Mouse (Mus musculus) heart, postnatal 4 days (tissue): ENCODE data around the gene Tpx2. TPM values are rescaled to one million over a fixed set of nuclear protein-coding genes. Genes with fewer than 3 reads are reported as not detected.

Source experiments
- DNase-seq: peaks from one replicate; pipeline ENCODE4 v3.0.0; 2021
- total RNA-seq, 2 experiments: library from RNA; stranded (reverse); gene quantifications; 2 replicates each; pipeline ENCODE4 v1.2.3; 2021

The Tpx2 gene
- total RNA-seq, 2 experiments from 2014 or later, result 42.4 to 51.9 TPM

DNA sequence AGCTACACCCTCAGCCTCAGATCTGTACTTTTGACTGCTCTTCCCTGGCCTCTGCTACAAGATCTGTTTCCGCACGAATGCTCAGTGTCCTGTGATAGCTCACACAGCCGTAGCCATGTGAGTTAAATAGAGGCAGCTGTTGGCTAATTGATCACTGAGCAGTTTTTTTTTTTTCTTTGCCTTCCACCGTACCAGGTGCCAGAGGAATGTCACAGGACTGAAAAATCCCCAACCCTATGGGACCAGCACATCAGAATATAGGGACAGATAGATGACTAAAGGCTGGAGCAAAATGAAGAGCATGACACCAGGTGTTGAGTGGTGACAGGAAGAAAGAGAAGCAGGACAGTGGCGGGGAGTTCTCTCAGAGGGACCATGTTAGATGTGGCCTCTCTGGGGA is 68.3 kb downstream of the Tpx2 start:
- no peak for DNase-seq

GRCm38 (mm10) chr2:152917671-152918070 is 69.9 kb downstream of the Tpx2 start:
- DNase-seq, result no peak

- DNase-seq, result peak; percentile 35
These were observed 74.6 kb downstream of the Tpx2 start for GRCm38 (mm10) chr2:152922376-152922775.

DNA sequence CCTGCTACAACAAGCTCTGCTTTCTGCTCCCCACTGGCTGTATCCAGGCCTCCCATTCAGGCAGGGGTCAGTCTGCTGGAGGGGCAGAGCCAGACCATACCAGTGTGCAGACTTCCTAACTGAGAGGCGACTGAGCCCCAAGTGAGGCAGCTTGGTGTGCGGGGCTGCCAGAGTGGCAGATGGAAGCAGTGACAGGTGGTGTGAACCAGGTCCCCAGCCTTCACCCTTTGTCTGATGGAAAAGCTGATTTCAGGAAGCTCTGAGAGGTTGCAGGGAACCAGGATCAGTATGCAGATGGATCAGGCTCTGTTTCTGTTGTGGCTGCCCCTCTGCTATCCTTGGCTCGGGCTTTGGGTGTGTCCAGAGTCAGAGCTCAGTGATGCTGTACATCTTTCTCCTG is 75.9 kb downstream of the Tpx2 start:
- DNase-seq, result no peak

DNA sequence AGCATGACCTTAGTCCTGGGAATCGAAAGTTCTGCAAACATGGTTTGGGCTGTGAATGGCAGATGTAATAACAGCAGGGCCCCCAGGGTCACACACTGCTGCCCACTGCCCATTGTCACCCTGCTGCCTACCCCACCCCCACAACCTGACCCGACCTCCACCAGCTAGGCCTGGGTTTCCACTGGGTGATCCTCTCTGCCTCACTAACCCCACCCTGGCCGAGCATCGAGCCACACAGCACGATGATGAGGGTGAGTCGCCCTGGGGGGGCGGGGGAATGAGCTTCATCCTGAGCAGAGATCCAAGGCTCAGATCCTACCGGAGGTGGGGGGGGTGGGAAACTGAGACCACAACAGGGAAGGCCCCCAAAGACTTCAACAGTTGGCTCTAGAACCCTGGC is 76.4 kb downstream of the Tpx2 start:
- no peak for DNase-seq

DNA sequence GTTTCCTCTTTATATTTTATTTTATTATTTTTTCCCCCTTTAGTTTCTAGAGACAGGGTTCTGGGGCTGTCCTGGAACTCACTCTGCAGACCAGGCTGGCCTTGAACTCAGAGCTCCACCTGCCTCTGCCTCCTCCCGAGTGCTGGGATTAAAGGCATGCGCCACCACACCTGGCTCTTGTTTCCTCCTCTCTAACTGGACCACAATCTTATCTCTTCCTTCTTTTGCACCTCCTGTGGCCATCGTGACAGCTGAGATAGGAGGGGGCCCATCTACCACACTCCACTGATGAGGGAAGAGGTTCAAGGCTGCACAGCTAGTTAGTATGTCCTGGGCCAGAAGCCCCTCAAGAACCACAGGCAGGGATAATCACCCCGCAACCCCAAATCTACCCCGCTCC is 76.8 kb downstream of the Tpx2 start:
- DNase-seq, result no peak

DNA sequence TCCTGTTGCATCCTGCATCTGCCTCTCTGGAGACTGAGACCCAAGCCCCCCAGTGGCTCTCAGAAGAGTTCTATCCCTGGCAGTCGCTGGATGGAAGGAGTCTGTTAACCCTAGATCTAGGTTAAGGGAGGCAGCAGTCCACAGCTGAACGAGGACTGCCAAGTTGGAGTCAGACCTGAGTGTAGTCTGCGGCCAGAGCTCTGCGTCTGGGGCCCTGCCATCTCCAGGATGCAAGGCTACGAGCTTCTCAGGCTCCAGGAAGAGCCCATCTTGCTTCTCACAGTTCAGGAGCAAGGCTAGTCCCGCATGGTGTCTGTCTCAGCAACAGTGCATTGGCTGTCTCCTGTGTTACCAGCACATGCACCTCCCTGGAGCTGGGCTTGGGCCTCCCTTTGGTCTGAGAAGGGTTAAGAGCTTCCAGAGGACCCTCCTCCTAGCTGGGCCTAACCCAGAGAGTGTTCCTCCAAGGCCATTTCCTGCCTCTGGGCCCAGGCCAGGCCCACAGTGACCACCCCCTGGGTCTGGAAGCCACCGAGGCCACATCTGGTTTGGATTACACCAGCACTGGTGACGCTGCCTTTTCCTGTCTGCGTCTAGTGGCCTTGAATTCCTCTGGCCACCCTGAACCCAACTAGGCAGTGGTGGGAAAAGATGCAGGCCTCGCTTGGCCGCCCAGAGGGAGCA is 77.6 kb downstream of the Tpx2 start:
- DNase-seq, result peak; percentile 87

- DNase-seq, result no peak
These were observed 79.1 kb downstream of the Tpx2 start for GRCm38 (mm10) chr2:152926896-152927295.

DNA sequence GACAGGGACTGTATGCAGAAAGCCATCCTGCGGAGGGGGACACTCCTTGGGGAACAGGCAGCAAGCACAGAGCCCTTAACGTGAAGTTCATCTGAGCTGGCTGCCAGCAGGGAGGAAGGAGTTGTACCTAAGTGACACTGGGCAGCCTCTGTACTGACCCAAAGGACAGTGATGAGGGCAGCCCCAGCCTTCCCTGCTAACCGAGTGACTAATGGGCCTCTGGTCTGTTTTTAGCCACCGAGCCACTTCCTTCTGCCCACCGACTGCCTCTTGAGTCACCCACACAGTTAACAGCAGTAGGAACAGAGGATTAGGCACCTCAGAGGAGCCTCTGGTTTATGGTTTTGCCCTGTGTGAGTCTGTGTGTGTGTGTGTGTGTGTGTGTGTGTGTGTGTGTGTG is 79.6 kb downstream of the Tpx2 start:
- DNase-seq, result no peak

- DNase-seq, result peak; percentile 58
These were observed 80.6 kb downstream of the Tpx2 start for GRCm38 (mm10) chr2:152928219-152928987.

DNA sequence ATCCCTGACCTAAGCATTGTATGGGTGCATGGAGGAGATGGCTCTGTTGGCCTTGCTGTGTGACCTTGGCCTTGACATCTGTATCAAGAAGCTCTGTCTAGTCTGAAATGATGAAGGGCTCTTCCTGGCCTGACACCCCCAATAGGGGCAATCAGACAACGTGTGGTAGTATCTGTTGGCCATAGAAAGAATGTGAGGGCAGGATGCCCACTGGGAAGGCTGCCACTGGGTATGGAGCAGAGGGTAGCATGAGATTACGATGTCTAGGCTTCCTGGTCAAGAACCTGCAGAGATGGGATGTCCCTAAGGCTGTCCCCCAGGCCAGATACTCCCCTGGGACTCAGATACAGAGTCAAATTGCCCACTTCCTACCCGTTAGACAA is 81.2 kb downstream of the Tpx2 start:
- no peak for DNase-seq

- peak; percentile 77 for DNase-seq
These were observed 82.5 kb downstream of the Tpx2 start for GRCm38 (mm10) chr2:152930276-152930675.

GRCm38 (mm10) chr2:152931456-152932160 is 83.8 kb downstream of the Tpx2 start:
- no peak for DNase-seq

GRCm38 (mm10) chr2:152933048-152933447 is 85.3 kb downstream of the Tpx2 start, which contains the start of gene Foxs1:
Gene Foxs1, minus strand, starts transcription at chr2:152933208.
- DNase-seq, result peak; percentile 73

DNA sequence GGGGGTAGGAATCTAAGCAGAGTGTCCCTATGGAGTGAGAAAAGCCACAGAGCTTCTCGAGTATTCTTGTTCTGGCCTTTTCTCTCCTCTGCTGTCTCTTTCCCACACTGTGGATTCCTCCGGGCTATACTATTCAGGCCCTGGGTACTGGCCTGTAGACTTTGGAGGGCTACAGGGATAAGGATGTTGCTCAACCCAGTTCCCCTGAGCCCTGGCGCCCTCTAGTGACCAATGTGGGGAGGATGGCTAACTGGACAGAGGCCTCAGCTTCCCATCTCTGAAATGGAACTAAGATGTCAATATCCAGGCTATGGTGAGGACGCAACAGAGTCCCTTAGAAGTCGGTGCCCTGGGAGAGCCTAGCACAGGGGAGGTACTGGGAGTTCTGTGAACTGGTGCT is 85.8 kb downstream of the Tpx2 start:
- peak; percentile 83 for DNase-seq

GRCm38 (mm10) chr2:152939846-152940245 is 92.1 kb downstream of the Tpx2 start:
- DNase-seq, result peak; percentile 74

- no peak for DNase-seq
These were observed 93.3 kb downstream of the Tpx2 start for GRCm38 (mm10) chr2:152941106-152941505.

DNA sequence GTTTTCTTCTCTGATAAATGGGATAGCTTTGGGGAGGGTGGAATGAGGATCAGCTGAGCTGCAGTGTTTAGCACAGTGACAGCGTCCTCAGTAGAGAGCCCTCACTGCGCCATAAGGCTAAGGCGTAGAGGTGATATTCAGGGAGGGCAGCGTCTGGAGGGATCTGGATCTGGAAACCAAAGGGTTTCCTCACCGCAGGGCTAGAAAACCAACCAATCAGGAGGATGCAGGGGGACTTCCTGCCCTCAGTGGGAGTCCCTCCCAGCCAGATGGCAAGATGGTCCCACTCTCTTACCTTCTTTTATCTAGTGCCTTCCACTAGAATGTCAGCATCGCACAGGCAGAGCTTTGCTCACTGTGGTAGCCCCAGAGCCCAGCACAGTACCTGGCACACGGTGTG is 94.0 kb downstream of the Tpx2 start:
- DNase-seq, result no peak

DNA sequence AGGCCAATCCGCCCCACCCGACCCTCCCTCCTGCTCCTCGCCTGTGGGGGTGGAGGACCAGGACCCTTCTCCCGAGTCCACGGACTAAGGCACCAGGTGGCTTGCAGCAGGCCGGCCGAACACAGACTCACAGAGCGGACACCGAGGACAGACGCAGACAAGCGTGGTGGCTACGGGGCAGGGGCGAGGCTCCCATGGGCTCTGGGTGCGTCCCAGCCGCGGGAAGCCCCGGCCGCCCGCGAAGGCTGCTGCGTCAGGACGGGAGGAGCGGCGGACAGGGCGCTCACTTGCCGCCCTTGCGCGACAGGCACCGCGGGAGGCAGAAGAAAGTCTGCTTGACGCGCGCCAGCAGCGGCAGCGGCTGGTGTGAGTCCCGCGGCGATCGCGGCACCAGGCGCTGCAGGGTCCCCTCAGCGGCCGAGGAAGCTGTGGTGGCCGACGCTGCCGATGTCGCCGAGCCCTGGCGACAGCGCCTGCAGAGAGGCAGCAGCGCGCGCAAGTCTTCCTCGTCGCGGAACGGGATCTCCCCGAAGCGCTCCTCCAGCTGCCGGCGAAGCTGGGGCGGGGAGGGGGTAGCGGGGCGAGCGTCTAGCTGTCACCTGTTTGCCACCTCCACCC is 95.2 kb downstream of the Tpx2 start:
- no peak for DNase-seq

GRCm38 (mm10) chr2:152943568-152943967 is 95.8 kb downstream of the Tpx2 start:
- DNase-seq, result no peak

GRCm38 (mm10) chr2:152944013-152944412 is 96.2 kb downstream of the Tpx2 start:
- no peak for DNase-seq
